Mouse (Mus musculus): ENCODE results near the gene Banp.

Banp gene

DNA sequence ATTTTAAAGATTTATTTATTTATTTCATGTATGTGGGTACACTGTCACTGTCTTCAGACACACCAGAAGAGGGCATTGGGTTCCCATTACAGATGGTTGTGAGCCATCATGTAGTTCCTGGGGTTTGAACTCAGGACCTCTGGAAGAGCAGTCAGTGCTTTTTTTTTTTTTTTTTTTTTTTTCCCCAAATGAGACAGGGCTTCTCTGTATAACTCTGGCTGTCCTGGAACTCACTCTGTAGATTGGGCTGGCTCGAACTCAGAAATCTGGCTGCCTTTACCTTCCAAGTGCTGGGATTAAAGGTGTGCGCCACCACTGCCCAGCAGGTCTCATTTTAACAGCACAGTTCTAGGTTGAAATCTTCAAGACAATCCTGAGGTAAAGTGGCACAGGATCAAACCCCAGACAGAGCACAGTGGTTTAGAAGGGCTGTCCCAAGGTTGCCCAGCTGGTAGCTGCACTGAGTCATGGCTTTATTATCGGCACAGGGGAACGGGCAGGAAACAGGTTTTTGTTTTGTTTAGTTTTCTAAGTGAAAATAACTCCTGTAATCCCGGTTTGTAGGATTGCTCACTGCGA lies at the start of gene Banp:
Gene Banp, plus strand, starts transcription at position 529 of the 579 bp plus-strand sequence.
- no peak for DNase-seq (ENCODE audit: low spot score in 2 of 2)

DNA sequence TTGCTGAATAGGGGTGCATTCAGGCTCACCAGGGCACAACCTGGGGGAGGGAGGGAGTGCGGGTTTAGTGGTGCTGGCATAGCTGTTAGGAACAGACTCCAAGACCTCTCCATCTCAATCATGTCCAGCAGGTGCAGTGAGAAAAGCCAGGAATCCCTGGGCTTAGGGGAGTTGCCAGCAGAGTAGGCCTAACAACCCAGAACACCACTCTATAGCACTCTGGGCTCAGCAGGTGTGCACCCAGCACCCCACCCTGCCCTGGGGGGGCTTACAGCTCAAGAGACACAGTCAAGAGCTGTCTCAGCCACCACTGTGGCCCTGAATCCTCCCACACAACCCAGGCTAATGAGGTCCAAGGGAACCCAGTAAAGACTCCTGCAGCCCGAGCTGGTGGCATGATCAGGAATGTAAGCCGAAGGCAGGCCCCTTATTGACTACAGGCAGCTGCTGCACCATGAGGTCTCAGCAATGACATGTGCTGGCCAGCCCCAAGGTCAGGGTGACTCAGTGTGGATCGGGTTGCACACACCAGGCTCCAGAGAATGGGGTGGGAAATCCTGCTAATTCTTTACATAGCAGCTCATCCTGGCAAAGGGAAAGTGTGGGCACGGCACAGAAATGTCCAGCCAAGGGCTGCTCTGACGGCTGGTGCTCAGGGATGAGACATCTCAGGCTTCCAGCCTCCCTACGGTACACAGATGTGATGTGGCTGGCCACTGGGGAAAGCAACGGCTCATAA lies 47.9 kb upstream of the Banp start:
- no peak for DNase-seq (ENCODE audit: low spot score in 2 of 2)

GRCm38 (mm10) chr8:121903977-121904376 lies 45.6 kb upstream of the Banp start:
- DNase-seq (ENCODE audit: low spot score in 2 of 2), result no peak

DNA sequence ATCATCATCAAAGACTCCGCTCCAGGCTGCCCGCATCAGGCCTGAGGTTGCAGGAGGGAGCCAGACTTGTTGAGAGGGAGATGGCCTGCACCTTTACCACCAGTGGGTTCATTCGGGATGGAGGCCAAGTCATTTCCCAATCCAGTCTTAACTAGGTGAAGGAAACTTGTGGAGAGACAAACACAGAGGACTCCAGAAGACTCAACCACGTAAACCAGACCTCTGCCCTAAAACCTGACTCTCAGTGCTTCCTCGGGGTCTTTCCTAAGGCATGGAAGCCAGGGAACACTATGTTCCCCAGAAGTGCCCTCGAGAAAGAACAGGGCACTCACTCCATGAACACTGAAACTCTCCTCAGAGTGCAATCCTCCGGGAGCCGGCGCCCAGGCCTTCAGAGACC lies 44.6 kb upstream of the Banp start:
- no peak for DNase-seq (ENCODE audit: low spot score in 2 of 2)

- no peak for DNase-seq (ENCODE audit: low spot score in 2 of 2)
These were observed 44.1 kb upstream of the Banp start for GRCm38 (mm10) chr8:121905420-121905819.

GRCm38 (mm10) chr8:121905864-121906263 lies 43.7 kb upstream of the Banp start:
- DNase-seq (ENCODE audit: low spot score in 2 of 2), result no peak

GRCm38 (mm10) chr8:121906542-121907512 lies 42.7 kb upstream of the Banp start:
- DNase-seq (ENCODE audit: low spot score in 2 of 2), result peak in 1 of 2 experiments; percentile 42

DNA sequence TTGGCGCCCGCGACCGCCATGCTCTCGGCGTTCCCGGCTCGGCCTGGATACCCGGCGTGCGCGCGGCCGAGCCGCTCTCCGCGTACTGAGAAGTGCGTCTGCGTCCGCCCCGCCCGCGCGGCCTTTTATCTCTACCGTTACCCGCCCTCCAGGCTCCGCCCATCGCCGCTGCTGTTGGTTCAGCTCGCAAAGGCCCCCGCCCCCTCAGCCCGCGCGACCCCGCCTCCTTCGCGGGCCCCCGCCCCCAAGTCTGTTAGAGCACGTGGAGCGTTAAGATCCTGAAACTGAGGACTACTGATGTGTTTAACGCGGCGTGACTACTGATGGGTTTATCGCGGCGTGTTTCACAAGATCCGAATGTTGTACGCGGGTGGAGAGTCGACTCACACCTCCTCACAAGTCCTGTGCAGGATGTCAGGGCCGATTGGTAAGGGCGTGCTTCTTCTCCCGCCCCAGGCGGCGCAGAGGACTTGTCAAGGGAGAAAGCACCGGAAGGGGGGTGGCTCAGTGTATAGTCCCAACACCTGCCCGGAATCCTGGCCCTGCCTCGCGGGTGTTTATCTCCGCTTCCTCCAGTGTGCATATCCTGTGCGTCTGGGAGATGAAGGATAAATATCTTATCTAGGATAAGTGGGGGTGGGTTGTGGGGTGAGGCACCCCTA lies 41.8 kb upstream of the Banp start, which contains the start of gene Slc7a5:
Gene Slc7a5, minus strand, starts transcription at position 108 of the 662 bp plus-strand sequence.
- DNase-seq (ENCODE audit: low spot score in 2 of 2), result peak; percentile 92 to 96

- DNase-seq (ENCODE audit: low spot score in 2 of 2), result no peak
These were observed 41.0 kb upstream of the Banp start for GRCm38 (mm10) chr8:121908378-121909147.

GRCm38 (mm10) chr8:121909148-121909541 lies 40.4 kb upstream of the Banp start:
- DNase-seq (ENCODE audit: low spot score in 2 of 2), result no peak

GRCm38 (mm10) chr8:121909663-121910062 lies 39.9 kb upstream of the Banp start:
- DNase-seq (ENCODE audit: low spot score in 2 of 2), result peak; percentile 72 to 82

- DNase-seq (ENCODE audit: low spot score in 2 of 2), result no peak
These were observed 38.1 kb upstream of the Banp start for GRCm38 (mm10) chr8:121911400-121911799.

GRCm38 (mm10) chr8:121911987-121912386 lies 37.6 kb upstream of the Banp start:
- DNase-seq (ENCODE audit: low spot score in 2 of 2), result no peak

DNA sequence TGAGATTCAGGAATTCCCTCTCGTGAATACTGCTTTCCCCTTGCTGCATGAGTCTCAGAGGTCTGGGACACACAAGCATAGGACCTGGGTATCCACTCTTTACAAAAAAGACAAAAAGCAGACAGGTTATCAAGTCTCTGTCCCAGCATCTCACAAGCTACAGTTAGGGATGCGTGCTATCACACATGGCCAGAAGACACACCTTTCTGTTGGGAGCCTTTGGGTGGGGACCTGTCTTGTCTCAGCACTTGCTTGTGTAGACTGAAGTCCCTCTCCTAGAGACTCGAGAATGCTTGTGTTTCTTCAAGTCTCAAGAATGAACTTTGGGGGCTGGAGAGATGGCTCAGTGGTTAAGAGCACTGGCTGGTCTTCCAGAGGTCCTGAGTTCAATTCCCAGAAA lies 36.7 kb upstream of the Banp start:
- no peak for DNase-seq (ENCODE audit: low spot score in 2 of 2)

DNA sequence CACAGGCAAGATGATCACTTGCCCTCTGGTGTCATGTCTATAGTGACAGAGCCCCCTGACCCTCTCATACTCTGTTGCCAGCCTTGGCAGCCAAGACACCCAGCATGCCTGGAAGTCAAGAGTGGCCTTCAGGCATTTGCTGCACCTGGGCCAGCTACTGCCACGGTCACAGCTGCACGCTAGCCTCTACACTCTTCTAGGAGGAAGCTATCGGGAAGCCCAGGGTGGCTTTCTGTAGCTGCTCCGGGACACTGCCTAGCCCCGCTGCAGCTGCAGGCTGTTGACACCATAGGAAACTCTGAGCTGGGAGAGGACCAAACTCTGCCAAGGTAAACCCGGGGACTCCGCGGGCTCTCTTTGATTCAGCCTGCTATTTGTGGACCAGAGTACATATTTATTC lies 36.2 kb upstream of the Banp start:
- DNase-seq (ENCODE audit: low spot score in 2 of 2), result no peak

DNA sequence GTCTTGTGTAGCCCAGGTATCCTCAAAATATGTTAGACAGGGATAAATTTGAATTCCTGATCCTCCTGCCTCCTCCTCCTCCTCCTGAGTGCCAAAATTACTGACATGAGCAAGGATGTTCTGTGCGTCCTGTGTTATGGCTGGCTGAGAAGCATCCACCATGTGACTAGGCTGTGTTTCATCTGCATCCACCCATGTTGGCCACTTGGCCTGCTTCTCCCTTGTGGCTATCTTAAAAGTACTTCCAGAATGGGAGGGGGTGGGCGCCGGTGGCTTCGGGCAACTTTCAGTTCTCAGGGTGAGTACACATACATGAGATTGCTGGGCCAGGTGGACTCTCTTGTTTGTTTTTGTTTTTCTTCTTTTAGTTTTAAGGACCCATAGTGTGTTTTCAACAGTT lies 30.4 kb upstream of the Banp start:
- DNase-seq (ENCODE audit: low spot score in 2 of 2), result no peak

DNA sequence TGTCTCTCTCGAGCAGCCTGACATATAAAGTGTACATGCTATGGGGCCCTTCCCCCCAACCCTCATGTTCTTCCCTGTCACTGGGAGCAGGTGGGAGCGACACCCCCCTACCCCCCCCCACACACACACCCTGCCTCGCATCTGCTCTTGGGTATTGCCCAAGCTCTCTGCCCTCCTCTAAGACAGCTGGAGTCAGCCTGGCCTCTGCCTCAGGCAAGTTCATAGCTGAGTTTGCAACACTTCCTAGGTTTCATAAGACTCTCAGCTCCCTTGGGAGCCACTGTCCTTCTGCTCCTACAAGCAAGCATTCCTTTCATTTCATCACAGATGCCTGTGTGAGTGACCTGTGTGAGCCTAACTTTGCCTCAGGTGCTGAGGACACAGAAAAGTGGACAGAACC lies 29.8 kb upstream of the Banp start:
- DNase-seq (ENCODE audit: low spot score in 2 of 2), result no peak

- no peak for DNase-seq (ENCODE audit: low spot score in 2 of 2)
These were observed 28.0 kb upstream of the Banp start for GRCm38 (mm10) chr8:121921582-121921981.

GRCm38 (mm10) chr8:121922101-121922500 lies 27.4 kb upstream of the Banp start:
- no peak for DNase-seq (ENCODE audit: low spot score in 2 of 2)

DNA sequence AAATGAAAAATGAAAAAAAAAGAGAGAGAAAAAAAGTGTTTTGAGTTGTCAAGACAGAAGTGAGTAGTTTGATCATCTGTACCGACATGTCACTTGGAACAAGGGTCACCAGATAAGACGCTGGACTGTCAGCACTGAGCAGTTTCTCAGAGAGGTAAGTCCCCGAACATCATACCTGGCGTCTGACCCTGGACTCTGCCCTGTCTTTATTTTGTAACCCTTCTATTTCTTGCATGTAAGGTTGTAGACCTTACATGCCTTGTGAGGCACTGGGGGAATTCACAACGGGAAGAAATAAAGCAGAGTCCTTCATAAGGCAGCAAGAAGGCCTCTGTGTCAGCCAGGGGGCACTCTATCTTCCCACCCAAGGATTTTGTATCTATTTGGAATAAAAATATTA lies 24.9 kb upstream of the Banp start:
- DNase-seq (ENCODE audit: low spot score in 2 of 2), result no peak

GRCm38 (mm10) chr8:121925624-121926023 lies 23.9 kb upstream of the Banp start:
- peak; percentile 68 to 86 for DNase-seq (ENCODE audit: low spot score in 2 of 2)

Data from frontal cortex, postnatal 36 days (tissue).